Mouse (Mus musculus): Measurements from ENCODE around the gene Cracr2a. TPM values are rescaled to one million over a fixed set of nuclear protein-coding genes. Genes with fewer than 3 reads are reported as not detected.
A peak's percentile ranks its signal among the peaks of the same experiment; 100 is the strongest.
"Not testable (repeated sequence)": the region's sequence is repeated elsewhere in the genome, so short reads cannot be mapped to it uniquely, and the experiment has no call there.

Gene Cracr2a
- 4.3 and 4.7 TPM in 2 replicates for polyA plus RNA-seq (2015; fragmentation: Nextera tagmentation; extraction: Ambion mirVana)

DNA sequence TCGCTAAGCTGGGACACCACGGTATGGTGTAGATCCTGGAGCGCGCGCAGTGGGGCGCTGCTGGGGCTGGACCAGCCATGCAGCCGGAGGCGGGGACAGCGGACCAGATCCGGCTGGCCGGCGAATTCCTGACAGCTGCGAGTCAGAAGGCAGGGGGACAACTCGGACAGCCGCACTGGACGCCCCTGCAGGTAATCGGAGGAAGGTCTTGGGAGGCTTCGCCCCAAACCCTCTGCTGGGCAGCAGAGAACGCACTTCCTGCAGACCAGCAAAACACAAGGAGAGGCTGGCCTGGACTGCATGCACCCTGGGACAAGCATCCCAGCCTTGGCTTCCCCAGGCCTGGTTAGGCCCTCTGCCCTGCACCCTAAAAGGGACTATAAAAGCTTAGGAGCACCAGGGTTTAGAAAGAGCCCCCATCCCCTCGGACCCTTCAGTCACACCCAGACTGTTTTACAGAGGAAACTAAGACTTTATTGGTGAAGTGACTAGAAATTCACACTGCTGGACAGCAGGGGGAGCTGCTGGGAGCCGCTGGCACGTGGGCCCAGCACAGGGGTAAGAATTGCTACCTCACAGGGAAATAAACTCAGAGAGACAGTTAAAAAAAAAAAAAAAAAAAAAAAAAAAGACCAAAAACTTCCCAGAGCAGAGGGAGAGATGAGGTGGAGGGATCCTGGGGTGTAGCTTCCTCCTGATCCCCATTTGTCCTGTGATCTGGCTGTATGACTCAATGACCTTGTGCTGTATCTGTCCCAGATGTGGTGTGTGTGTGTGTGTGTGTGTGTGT lies at the start of gene Cracr2a:
Gene Cracr2a, plus strand, starts transcription at position 108 of the 790 bp plus-strand sequence.
- H3K4me2 ChIP-seq (ENCODE audit: low read depth, low read length): peak within 1 kb of the TSS; percentile 90
- H3K36me3 ChIP-seq (ENCODE audit: control insufficient read depth, insufficient read depth, low read length): no peaks in the 10 kb centered on the region
- peak within 1 kb of the TSS; percentile 75 for H3K9ac ChIP-seq (ENCODE audit: low read length)
- no peaks in the 10 kb centered on the region for H3K9me3 ChIP-seq (ENCODE audit: control insufficient read depth, low read length)
- ATAC-seq (ENCODE audit: low read depth): peak; percentile 95
- peak within 1 kb of the TSS; percentile 64 for H3K4me3 ChIP-seq (ENCODE audit: low read length)
- H3K27ac ChIP-seq (ENCODE audit: low read length): peak within 1 kb of the TSS; percentile 93
- H3K4me1 ChIP-seq (replicated peaks; ENCODE audit: control insufficient read depth, insufficient read depth, low read length): peaks cover 29% of the 10 kb centered on the region
- under 1% methylated on average over 22 of the region's 22 CpGs for WGBS
- H3K27me3 ChIP-seq (ENCODE audit: control insufficient read depth, insufficient read depth, low read depth, low read length): no peaks in the 10 kb centered on the region

DNA sequence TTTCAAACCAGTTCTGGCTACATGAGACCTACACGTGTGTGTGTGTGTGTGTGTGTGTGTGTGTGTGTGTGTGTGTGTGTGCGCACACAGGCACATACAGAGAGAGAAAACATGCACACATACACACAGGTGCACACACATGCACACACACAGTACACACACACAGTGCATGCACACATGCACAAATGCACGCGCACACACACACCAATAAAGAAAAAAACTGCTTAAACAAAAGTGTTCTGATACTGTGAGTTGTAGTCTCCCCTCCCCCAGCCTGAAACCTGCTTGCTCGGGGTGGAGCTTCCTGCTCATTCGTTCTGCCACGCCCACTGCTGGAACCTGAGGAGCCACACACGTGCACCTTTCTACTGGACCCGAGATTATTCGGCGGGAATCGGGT lies 47.4 kb upstream of the Cracr2a start:
- not testable (repeated sequence) for H3K36me3 ChIP-seq (ENCODE audit: control insufficient read depth, insufficient read depth, low read length); ATAC-seq (ENCODE audit: low read depth); H3K9me3 ChIP-seq (ENCODE audit: control insufficient read depth, low read length); H3K4me2 ChIP-seq (ENCODE audit: low read depth, low read length); H3K27me3 ChIP-seq (ENCODE audit: control insufficient read depth, insufficient read depth, low read depth, low read length); H3K9ac ChIP-seq (ENCODE audit: low read length); H3K4me1 ChIP-seq (replicated peaks; ENCODE audit: control insufficient read depth, insufficient read depth, low read length); H3K4me3 ChIP-seq (ENCODE audit: low read length); H3K27ac ChIP-seq (ENCODE audit: low read length)
- WGBS: 89% methylated on average over 6 of the region's 12 CpGs

GRCm38 (mm10) chr6:127521176-127521575 lies 40.0 kb upstream of the Cracr2a start:
- no peak overlapping the region for H3K4me2 ChIP-seq (ENCODE audit: low read depth, low read length)
- H3K36me3 ChIP-seq (ENCODE audit: control insufficient read depth, insufficient read depth, low read length): no peaks in the 10 kb centered on the region
- H3K4me1 ChIP-seq (replicated peaks; ENCODE audit: control insufficient read depth, insufficient read depth, low read length): no peaks in the 10 kb centered on the region; the same call in 1 of the 2 replicates
- H3K4me3 ChIP-seq (ENCODE audit: low read length): no peak overlapping the region
- no peak overlapping the region for H3K27ac ChIP-seq (ENCODE audit: low read length)
- H3K9me3 ChIP-seq (ENCODE audit: control insufficient read depth, low read length): no peaks in the 10 kb centered on the region
- no peak overlapping the region for H3K9ac ChIP-seq (ENCODE audit: low read length)
- 56% methylated on average over 8 of the region's 8 CpGs for WGBS
- ATAC-seq (ENCODE audit: low read depth): no peak
- no peaks in the 10 kb centered on the region for H3K27me3 ChIP-seq (ENCODE audit: control insufficient read depth, insufficient read depth, low read depth, low read length)

DNA sequence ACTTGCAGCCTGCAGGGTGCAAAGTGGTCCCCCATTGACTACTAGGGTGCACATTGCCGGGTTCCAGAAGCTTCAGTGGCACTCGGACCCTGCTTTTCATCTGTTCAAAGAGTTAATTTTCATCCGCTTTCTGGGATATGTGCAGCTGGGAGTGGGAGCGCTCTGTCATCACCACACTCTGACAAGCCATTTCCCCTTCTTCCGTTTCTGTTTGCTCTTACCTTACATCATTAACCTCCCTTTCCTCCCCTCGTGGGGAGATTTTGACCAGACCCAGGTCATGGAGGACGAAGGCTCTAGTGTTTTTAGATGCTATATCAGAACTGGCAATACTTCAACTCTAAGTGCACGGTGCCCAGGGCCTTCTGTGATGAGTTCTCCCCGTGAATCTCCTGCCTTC lies 38.8 kb upstream of the Cracr2a start:
- Histone ChIP-seq H3K27me3 (ENCODE audit: control insufficient read depth, insufficient read depth, low read depth, low read length) (no peaks in the 10 kb centered on the region), H3K36me3 (ENCODE audit: control insufficient read depth, insufficient read depth, low read length) (no peaks in the 10 kb centered on the region), H3K4me3 (ENCODE audit: low read length) (no peak overlapping the region), H3K4me2 (ENCODE audit: low read depth, low read length) (no peak overlapping the region), H3K9ac (ENCODE audit: low read length) (no peak overlapping the region), H3K4me1 (replicated peaks; ENCODE audit: control insufficient read depth, insufficient read depth, low read length) (no peaks in the 10 kb centered on the region; the same call in 1 of the 2 replicates), H3K27ac (ENCODE audit: low read length) (no peak overlapping the region), H3K9me3 (ENCODE audit: control insufficient read depth, low read length) (no peaks in the 10 kb centered on the region)
- 18% methylated on average over 9 of the region's 9 CpGs for WGBS
- ATAC-seq (ENCODE audit: low read depth): no peak

- Histone ChIP-seq H3K4me1 (replicated peaks; ENCODE audit: control insufficient read depth, insufficient read depth, low read length) (peaks cover 2% of the 10 kb centered on the region), H3K27me3 (ENCODE audit: control insufficient read depth, insufficient read depth, low read depth, low read length) (no peaks in the 10 kb centered on the region), H3K36me3 (ENCODE audit: control insufficient read depth, insufficient read depth, low read length) (no peaks in the 10 kb centered on the region), H3K9ac (ENCODE audit: low read length) (no peak overlapping the region), H3K27ac (ENCODE audit: low read length) (no peak overlapping the region), H3K4me3 (ENCODE audit: low read length) (no peak overlapping the region), H3K4me2 (ENCODE audit: low read depth, low read length) (no peak overlapping the region), H3K9me3 (ENCODE audit: control insufficient read depth, low read length) (no peaks in the 10 kb centered on the region)
- peak; percentile 72 for ATAC-seq (ENCODE audit: low read depth)
- WGBS: 30% methylated on average over 8 of the region's 8 CpGs
Measured at GRCm38 (mm10) chr6:127524442-127524841, 36.7 kb upstream of the Cracr2a start.

- Histone ChIP-seq H3K36me3 (ENCODE audit: control insufficient read depth, insufficient read depth, low read length) (no peaks in the 10 kb centered on the region), H3K9me3 (ENCODE audit: control insufficient read depth, low read length) (no peaks in the 10 kb centered on the region), H3K4me3 (ENCODE audit: low read length) (no peak overlapping the region), H3K4me1 (replicated peaks; ENCODE audit: control insufficient read depth, insufficient read depth, low read length) (peaks cover 13% of the 10 kb centered on the region), H3K4me2 (ENCODE audit: low read depth, low read length) (no peak overlapping the region), H3K27ac (ENCODE audit: low read length) (peak overlapping the region; percentile 86), H3K9ac (ENCODE audit: low read length) (no peak overlapping the region), H3K27me3 (ENCODE audit: control insufficient read depth, insufficient read depth, low read depth, low read length) (no peaks in the 10 kb centered on the region)
- no peak for ATAC-seq (ENCODE audit: low read depth)
- 78% methylated on average over 7 of the region's 7 CpGs for WGBS
Measured at GRCm38 (mm10) chr6:127528625-127529024, 32.5 kb upstream of the Cracr2a start.

DNA sequence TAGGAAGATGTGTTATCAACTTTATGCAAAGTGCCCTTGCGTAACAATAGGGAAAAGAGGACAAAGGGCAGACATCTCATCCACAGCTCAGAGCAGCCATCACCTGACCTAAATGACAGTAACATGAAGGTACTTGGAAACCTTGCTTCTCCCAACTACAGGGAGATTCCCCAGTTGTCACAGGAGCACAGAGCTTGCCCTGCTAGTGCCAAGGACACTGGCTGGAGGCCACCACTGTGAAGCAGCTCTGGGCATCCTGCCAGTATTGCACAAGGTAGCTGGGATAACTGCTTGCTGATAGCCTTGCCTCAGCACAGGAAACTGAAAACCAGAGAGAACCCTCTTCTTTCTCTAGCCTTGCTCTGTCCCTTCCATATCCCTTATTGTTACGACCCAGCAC lies 31.7 kb upstream of the Cracr2a start:
- H3K27ac ChIP-seq (ENCODE audit: low read length): peak overlapping the region; percentile 86

GRCm38 (mm10) chr6:127530206-127530605 lies 30.9 kb upstream of the Cracr2a start:
- Histone ChIP-seq H3K4me3 (ENCODE audit: low read length) (no peak overlapping the region), H3K4me1 (replicated peaks; ENCODE audit: control insufficient read depth, insufficient read depth, low read length) (peaks cover 13% of the 10 kb centered on the region), H3K36me3 (ENCODE audit: control insufficient read depth, insufficient read depth, low read length) (no peaks in the 10 kb centered on the region), H3K27me3 (ENCODE audit: control insufficient read depth, insufficient read depth, low read depth, low read length) (no peaks in the 10 kb centered on the region), H3K9me3 (ENCODE audit: control insufficient read depth, low read length) (no peaks in the 10 kb centered on the region), H3K27ac (ENCODE audit: low read length) (peak overlapping the region; percentile 86), H3K9ac (ENCODE audit: low read length) (no peak overlapping the region), H3K4me2 (ENCODE audit: low read depth, low read length) (no peak overlapping the region)
- 15% methylated on average over 3 of the region's 3 CpGs for WGBS
- ATAC-seq (ENCODE audit: low read depth): peak; percentile 21

More for the DNA sequence above, 31.7 kb upstream of the Cracr2a start:
- WGBS: 32% methylated on average over 2 of the region's 2 CpGs
- H3K4me2 ChIP-seq (ENCODE audit: low read depth, low read length): no peak overlapping the region
- H3K9me3 ChIP-seq (ENCODE audit: control insufficient read depth, low read length): no peaks in the 10 kb centered on the region
- H3K36me3 ChIP-seq (ENCODE audit: control insufficient read depth, insufficient read depth, low read length): no peaks in the 10 kb centered on the region
- H3K27me3 ChIP-seq (ENCODE audit: control insufficient read depth, insufficient read depth, low read depth, low read length): no peaks in the 10 kb centered on the region
- no peak overlapping the region for H3K9ac ChIP-seq (ENCODE audit: low read length)
- peak; percentile 58 for ATAC-seq (ENCODE audit: low read depth)
- H3K4me3 ChIP-seq (ENCODE audit: low read length): no peak overlapping the region
- peaks cover 13% of the 10 kb centered on the region for H3K4me1 ChIP-seq (replicated peaks; ENCODE audit: control insufficient read depth, insufficient read depth, low read length)

DNA sequence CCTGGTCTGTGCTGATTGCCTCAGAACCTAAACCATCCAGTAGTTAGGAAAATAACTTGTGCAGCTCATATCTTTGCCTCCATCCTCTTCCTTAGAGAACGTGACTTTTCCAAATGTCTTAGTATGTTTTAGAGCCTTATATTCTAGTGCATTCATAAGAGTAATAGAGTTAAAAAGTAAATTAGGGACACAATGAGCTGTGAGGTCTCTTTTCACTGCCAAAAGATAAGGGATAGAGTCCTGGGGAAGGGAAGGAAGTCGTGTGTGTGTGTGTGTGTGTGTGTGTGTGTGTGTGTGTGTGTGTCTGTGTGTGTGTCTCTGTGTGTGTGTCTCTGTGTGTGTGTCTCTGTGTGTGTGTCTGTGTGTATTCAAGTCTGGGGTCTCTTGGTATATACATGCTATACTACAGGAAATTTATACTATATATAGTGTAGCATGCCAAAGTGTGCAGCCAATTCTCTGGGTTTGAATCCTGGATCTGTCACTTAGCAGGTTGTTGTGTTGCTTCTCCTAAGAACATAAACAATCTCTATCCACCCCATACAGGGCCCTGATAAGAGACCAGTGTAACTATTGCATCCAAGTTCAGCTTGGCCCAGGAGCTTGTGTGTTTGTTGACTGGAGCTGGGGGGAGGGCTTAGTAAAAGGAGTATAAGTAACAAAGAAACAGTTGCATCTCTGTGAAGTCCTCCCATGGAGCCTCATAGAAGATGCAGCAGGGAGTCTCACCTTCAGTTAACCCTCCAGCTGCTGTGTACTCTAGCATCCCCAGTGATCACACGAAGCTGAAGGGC lies 29.5 kb upstream of the Cracr2a start:
- no peaks in the 10 kb centered on the region for H3K27me3 ChIP-seq (ENCODE audit: control insufficient read depth, insufficient read depth, low read depth, low read length)
- no peak overlapping the region for H3K4me3 ChIP-seq (ENCODE audit: low read length)
- peaks cover 13% of the 10 kb centered on the region for H3K4me1 ChIP-seq (replicated peaks; ENCODE audit: control insufficient read depth, insufficient read depth, low read length)
- no peaks in the 10 kb centered on the region for H3K36me3 ChIP-seq (ENCODE audit: control insufficient read depth, insufficient read depth, low read length)
- ATAC-seq (ENCODE audit: low read depth): peak; percentile 76
- WGBS: 17% methylated on average over 3 of the region's 3 CpGs
- no peak overlapping the region for H3K4me2 ChIP-seq (ENCODE audit: low read depth, low read length)
- H3K9me3 ChIP-seq (ENCODE audit: control insufficient read depth, low read length): no peaks in the 10 kb centered on the region
- H3K9ac ChIP-seq (ENCODE audit: low read length): no peak overlapping the region
- peak overlapping the region; percentile 76 for H3K27ac ChIP-seq (ENCODE audit: low read length)

All from lung, embryonic 16.5 days (tissue).